Mouse (Mus musculus): ENCODE data around the gene Slc12a4. TPM values are rescaled to one million over a fixed set of nuclear protein-coding genes. Genes with fewer than 3 reads are reported as not detected.

The Slc12a4 gene
- total RNA-seq, 1 experiment, result 70.1 TPM

- Histone ChIP-seq H3K4me1 (ENCODE audit: control insufficient read depth in 2 of 2, insufficient read depth in 2 of 2, low read length in 2 of 2, poor library complexity in 1 of 2) (peaks cover 14 to 29% of the 10 kb centered on the region in 2 experiments; a peak in 3 of 4 replicates), H3K36me3 (ENCODE audit: control insufficient read depth, insufficient read depth, low read length, poor library complexity, severe bottlenecking) (no peaks in the 10 kb centered on the region), H3K4me3 (ENCODE audit: insufficient read depth in 1 of 2, low read depth in 1 of 2, low read length in 2 of 2, poor library complexity in 1 of 2, severe bottlenecking in 1 of 2) (peak overlapping the region; percentile 95 to 97; a peak in 3 of 4 replicates), H3K9me3 (ENCODE audit: control insufficient read depth, insufficient read depth, low read depth, low read length) (no peaks in the 10 kb centered on the region), H3K27ac (ENCODE audit: insufficient read depth, low read depth, low read length, poor library complexity, severe bottlenecking) (peak overlapping the region; percentile 32; the same call in 1 of the 2 replicates), H3K9ac (ENCODE audit: insufficient read depth, low read depth, low read length, poor library complexity, severe bottlenecking) (no peak overlapping the region)
- DNase-seq (ENCODE audit: low read depth, low spot score), result peak; percentile 80
- TF ChIP-seq CHD2 (IDR thresholded peaks at IDR 0.05; ENCODE audit: low read depth, low read length) (no peak), ZC3H11A (IDR thresholded peaks at IDR 0.05; ENCODE audit: borderline replicate concordance, low read depth, low read length) (no peak), MAFK (IDR thresholded peaks at IDR 0.05; ENCODE audit: insufficient read depth, low read depth, low read length) (no peak), HCFC1 (IDR thresholded peaks at IDR 0.05; ENCODE audit: borderline replicate concordance, insufficient read depth, low read length) (no peak), ZNF384 (IDR thresholded peaks at IDR 0.05; ENCODE audit: low read depth, low read length) (no peak)
- in situ Hi-C loops (cut with MboI; ENCODE audit: low sequenced_read_pairs in 2 of 2, unreplicated experiment in 2 of 2), result no loop called here
Measured at GRCm38 (mm10) chr8:105966692-105967311, 905 bp upstream of the Slc12a4 start.

GRCm38 (mm10) chr8:105965266-105965904 lies 512 bp downstream of the Slc12a4 start:
- in situ Hi-C loops (cut with MboI; ENCODE audit: low sequenced_read_pairs in 2 of 2, unreplicated experiment in 2 of 2), result no loop called here
- peak overlapping the region; percentile 94 for H3K9ac ChIP-seq (ENCODE audit: insufficient read depth, low read depth, low read length, poor library complexity, severe bottlenecking)
- no peaks in the 10 kb centered on the region for H3K9me3 ChIP-seq (ENCODE audit: control insufficient read depth, insufficient read depth, low read depth, low read length)
- TF ChIP-seq HCFC1 (IDR thresholded peaks at IDR 0.05; ENCODE audit: borderline replicate concordance, insufficient read depth, low read length) (no peak), CHD2 (IDR thresholded peaks at IDR 0.05; ENCODE audit: low read depth, low read length) (no peak)
- H3K4me1 ChIP-seq (ENCODE audit: control insufficient read depth in 2 of 2, insufficient read depth in 2 of 2, low read length in 2 of 2, poor library complexity in 1 of 2), result peaks cover 16 to 36% of the 10 kb centered on the region in 2 experiments; a peak in 3 of 4 replicates
- peak overlapping the region; percentile 30 for H3K27ac ChIP-seq (ENCODE audit: insufficient read depth, low read depth, low read length, poor library complexity, severe bottlenecking)
- H3K36me3 ChIP-seq (ENCODE audit: control insufficient read depth, insufficient read depth, low read length, poor library complexity, severe bottlenecking), result 0 out of 2 replicates have a peak, but pooled peaks cover under 1% of the 10 kb centered on the region
- no peak for DNase-seq (ENCODE audit: low read depth, low spot score)
- peak overlapping the region; percentile 95 to 97 for H3K4me3 ChIP-seq (ENCODE audit: insufficient read depth in 1 of 2, low read depth in 1 of 2, low read length in 2 of 2, poor library complexity in 1 of 2, severe bottlenecking in 1 of 2)

- no peak for DNase-seq (ENCODE audit: low read depth, low spot score)
- H3K27ac ChIP-seq (ENCODE audit: insufficient read depth, low read depth, low read length, poor library complexity, severe bottlenecking), result no peak overlapping the region
Measured at GRCm38 (mm10) chr8:105964506-105965265, 1.2 kb downstream of the Slc12a4 start.

GRCm38 (mm10) chr8:105961536-105961935 lies 4.4 kb downstream of the Slc12a4 start:
- Histone ChIP-seq H3K4me1 (ENCODE audit: control insufficient read depth in 2 of 2, insufficient read depth in 2 of 2, low read length in 2 of 2, poor library complexity in 1 of 2) (peaks cover 16 to 36% of the 10 kb centered on the region in 2 experiments; a peak in 3 of 4 replicates), H3K4me3 (ENCODE audit: insufficient read depth in 1 of 2, low read depth in 1 of 2, low read length in 2 of 2, poor library complexity in 1 of 2, severe bottlenecking in 1 of 2) (peak overlapping the region; percentile 16 to 41; a peak in 2 of 4 replicates), H3K9ac (ENCODE audit: insufficient read depth, low read depth, low read length, poor library complexity, severe bottlenecking) (no peak overlapping the region), H3K9me3 (ENCODE audit: control insufficient read depth, insufficient read depth, low read depth, low read length) (no peaks in the 10 kb centered on the region), H3K36me3 (ENCODE audit: control insufficient read depth, insufficient read depth, low read length, poor library complexity, severe bottlenecking) (peaks cover 15% of the 10 kb centered on the region; the same call in 1 of the 2 replicates), H3K27ac (ENCODE audit: insufficient read depth, low read depth, low read length, poor library complexity, severe bottlenecking) (no peak overlapping the region)
- TF ChIP-seq HCFC1 (IDR thresholded peaks at IDR 0.05; ENCODE audit: borderline replicate concordance, insufficient read depth, low read length) (no peak), ZNF384 (IDR thresholded peaks at IDR 0.05; ENCODE audit: low read depth, low read length) (no peak)
- in situ Hi-C loops (cut with MboI; ENCODE audit: low sequenced_read_pairs in 2 of 2, unreplicated experiment in 2 of 2), result no loop called here
- DNase-seq (ENCODE audit: low read depth, low spot score), result no peak

More at GRCm38 (mm10) chr8:105964506-105965265, 1.2 kb downstream of the Slc12a4 start:
- in situ Hi-C loops (cut with MboI; ENCODE audit: low sequenced_read_pairs in 2 of 2, unreplicated experiment in 2 of 2), result no loop called here
- Histone ChIP-seq H3K4me1 (ENCODE audit: control insufficient read depth in 2 of 2, insufficient read depth in 2 of 2, low read length in 2 of 2, poor library complexity in 1 of 2) (peaks cover 16 to 36% of the 10 kb centered on the region in 2 experiments; a peak in 3 of 4 replicates), H3K9ac (ENCODE audit: insufficient read depth, low read depth, low read length, poor library complexity, severe bottlenecking) (peak overlapping the region; percentile 94), H3K4me3 (ENCODE audit: insufficient read depth in 1 of 2, low read depth in 1 of 2, low read length in 2 of 2, poor library complexity in 1 of 2, severe bottlenecking in 1 of 2) (peak overlapping the region; percentile 95 to 97), H3K9me3 (ENCODE audit: control insufficient read depth, insufficient read depth, low read depth, low read length) (no peaks in the 10 kb centered on the region), H3K36me3 (ENCODE audit: control insufficient read depth, insufficient read depth, low read length, poor library complexity, severe bottlenecking) (peaks cover 7% of the 10 kb centered on the region; the same call in 1 of the 2 replicates)
- no peak for TF ChIP-seq HCFC1 (IDR thresholded peaks at IDR 0.05; ENCODE audit: borderline replicate concordance, insufficient read depth, low read length)
- no peak for TF ChIP-seq ZC3H11A (IDR thresholded peaks at IDR 0.05; ENCODE audit: borderline replicate concordance, low read depth, low read length)
- no peak for TF ChIP-seq CHD2 (IDR thresholded peaks at IDR 0.05; ENCODE audit: low read depth, low read length)
- no peak for TF ChIP-seq ZNF384 (IDR thresholded peaks at IDR 0.05; ENCODE audit: low read depth, low read length)
- TF ChIP-seq MAFK (IDR thresholded peaks at IDR 0.05; ENCODE audit: insufficient read depth, low read depth, low read length), result no peak

All from ES-E14 (cell line).